Mouse (Mus musculus) right cerebral cortex, postnatal 4 days (tissue): ENCODE measurements around the gene Zfp467.

Experiments used
- DNase-seq: peaks from one replicate; pipeline ENCODE4 v3.0.0-alpha.2; 2022

Zfp467 gene

DNA sequence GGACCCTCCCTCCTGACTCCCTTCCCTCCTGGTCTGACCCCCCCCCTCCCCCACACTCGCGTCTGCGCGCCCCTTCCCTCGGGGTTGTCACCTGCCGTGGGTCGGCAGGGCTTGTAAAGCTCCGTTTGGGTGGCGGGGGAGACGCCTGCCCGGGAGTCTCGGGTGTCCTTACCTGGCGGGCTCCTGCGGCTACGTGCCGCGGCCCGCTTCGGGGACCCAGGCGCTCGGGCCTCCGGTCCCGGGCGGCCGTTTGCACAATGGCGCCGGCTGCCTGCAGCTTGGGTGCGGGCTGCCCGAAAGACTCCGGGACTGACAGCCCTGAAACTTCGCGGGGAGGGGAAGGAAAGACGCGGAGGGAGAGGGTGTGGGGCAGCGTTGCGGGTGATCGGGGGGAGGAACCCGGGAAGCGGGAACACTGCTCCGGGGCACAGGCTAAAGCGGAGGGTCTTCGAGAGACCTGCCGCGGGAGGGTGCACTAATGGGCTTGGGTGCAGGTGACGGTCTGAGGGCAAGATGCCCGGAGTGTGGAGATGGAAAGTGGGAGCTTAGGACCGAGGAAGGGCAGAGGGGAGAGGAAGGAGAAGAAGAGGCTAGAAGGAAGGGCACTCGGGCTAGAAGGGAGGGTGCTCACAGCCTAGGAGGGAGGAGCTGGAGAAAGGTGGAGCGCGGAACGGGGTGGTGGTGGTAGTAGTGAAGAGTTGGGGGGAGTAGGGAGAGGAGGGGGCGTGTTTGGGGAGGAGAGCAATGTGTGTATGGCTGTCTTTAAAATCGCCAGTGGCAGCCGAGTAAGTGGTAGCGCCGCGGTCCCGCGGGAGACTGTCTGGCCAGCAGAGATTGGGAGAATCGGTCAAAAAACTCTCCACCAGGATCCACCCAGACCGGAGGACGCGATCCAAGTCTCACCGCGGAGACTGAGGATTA is at the start of gene Zfp467:
Gene Zfp467, minus strand, starts transcription at position 645 of the 921 bp plus-strand sequence.
- DNase-seq = peak; percentile 51

DNA sequence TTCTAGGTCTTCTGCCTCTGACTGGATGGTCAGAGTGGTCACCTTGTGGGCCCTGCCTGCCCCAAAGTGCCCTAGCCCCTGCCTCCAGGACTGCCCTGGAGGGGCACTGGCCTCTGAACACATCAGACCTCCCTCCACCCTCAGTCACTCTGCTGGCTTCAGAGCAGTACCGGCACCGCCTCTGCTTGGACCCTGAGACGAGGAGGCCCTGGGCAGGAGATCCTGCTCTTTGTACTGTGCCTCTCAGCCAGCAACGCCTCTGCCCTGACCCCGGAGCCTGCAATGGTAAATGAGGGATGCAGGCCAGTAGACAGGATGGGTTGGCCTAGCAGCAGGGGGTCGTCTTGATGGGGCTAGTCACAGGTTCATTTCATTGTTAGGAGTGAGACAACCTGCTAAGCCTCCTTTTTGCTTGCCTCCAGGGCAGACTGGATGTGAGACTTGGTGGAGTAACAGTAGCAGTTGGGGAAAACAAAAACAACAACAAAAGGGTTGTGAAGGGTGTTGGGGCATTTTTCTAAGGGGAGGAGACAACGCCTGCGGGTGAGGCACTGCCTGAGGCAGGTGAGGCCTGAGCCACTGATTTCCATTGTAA is 47.6 kb upstream of the Zfp467 start:
- no peak for DNase-seq

DNA sequence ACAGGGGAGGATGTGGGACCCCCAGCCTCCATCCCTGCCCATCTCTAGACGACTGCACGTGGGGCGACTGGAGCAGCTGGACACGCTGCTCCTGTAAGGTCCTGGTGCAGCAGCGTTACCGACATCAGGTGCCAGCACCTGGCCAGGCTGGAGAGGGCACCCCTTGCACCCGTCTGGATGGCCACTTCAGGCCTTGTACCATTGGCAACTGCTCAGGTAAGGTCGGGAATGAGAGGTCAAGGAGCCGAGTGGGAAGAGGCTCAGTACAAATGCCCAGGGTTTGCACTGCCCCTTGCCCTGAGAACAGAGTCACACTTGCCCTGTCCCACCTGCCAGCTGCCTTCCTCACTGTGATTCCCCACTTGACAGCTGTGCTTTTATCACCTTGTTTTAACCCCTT is 45.7 kb upstream of the Zfp467 start:
- DNase-seq = no peak

DNA sequence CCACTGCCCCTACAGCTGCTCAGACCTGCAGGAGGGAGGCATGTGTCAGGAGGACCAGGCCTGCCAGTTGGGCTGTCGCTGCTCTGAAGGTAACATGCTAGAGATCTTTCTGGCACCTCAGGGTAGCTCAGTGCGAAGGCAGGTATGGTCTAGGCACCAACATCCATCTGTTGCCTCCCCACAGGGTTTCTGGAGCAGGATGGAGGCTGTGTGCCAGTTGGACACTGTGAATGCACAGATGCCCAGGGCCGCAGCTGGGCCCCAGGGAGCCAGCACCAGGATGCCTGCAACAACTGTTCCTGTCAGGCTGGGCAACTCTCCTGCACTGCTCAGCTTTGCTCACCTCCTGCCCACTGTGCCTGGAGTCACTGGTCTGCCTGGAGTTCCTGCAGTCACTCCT is 44.1 kb upstream of the Zfp467 start:
- DNase-seq = no peak

DNA sequence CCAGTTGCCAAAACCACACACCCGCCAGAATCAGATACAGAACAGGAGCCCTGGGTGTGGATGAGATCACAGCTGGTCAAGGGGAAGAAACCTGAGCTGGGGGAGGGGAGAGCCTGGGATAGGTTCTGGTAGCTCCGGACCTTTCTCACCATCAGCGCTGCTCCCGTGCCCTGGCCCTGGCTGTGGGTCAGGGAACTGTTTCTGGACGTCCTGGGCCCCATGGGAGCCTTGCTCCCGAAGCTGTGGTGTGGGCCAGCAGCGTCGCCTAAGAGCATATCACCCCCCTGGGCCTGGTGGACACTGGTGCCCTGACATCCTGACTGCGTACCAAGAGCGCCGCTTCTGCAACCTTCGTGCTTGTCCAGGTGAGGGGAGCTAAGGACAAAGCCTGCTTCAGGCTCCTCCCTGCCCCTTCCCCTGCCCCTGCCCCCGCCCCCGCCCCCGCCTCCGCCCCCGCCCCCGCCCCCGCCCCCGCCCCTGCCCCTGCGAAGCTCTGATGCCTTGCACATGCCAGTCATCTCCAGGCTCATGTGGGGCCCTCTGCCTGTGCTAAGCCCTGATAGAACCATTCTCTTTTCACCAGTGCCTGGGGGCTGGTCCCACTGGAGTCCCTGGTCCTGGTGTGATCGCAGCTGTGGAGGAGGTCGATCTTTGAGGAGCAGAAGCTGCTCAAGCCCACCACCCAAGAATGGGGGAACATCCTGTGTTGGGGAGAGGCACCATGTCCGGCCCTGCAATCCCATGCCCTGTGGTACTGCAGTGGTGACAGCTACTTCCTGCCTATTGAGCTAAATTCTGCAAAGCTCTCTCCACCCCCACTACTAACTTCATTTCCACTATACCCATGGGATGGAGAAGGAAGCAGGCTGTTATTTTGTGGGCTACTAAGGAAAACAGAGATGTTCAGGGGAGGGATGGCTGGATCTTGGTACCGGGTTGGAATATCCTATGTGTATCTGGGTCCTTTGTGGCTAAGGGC is 42.4 kb upstream of the Zfp467 start:
- DNase-seq = no peak

DNA sequence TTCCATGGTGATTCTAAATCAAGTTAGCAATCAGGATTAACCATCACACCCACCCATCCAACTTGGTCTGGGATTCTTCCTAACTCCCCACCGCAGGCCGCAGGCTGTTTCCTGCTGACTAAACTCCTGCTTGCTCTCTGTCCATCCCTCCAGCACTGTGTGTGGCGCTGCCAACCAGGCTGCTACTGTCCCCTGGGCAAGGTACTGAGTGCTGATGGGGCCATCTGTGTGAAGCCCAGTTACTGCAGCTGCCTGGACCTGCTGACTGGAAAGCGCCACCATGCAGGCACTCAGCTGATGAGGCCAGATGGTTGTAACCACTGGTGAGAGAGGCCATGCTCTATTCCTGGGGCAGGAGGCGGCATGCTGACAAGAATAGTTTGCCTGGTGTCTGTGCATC is 36.9 kb upstream of the Zfp467 start:
- DNase-seq = no peak

DNA sequence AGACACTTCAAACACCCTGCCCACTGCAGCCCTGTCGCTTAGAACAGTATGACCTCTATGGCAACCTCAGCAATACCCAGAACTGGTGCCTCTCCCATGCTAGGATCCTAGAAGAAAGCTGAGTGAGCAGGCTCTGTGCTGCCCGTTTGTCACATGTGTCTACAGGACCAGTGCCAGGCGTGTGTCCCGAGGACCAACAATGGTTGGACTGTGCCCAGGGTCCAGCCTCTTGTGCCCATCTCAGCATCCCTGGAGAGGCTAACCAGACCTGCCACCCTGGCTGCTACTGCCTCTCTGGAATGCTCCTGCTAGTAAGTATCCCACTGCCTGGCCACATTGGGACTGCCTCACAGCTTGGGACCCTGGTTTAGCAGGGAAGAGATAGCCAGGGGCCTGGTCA is 32.8 kb upstream of the Zfp467 start:
- no peak for DNase-seq

DNA sequence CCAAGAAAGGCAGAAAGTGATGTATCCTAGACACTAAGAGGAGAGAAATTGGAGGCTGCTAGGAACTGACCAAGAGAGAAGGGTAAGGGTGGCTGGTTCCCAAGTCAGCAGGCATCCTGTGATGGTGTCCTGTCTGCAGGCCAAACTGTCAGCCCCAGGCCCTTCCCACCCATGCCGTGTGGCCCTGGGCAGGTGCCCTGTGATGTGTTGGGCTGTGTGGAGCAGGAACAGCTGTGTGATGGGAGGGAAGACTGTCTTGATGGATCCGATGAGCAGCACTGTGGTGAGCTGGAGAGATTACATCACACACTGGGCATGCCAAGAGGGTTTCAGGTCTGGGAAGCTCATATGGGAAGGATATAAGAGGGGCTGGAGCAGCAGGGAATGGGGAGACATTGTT is 25.1 kb upstream of the Zfp467 start:
- DNase-seq = no peak

DNA sequence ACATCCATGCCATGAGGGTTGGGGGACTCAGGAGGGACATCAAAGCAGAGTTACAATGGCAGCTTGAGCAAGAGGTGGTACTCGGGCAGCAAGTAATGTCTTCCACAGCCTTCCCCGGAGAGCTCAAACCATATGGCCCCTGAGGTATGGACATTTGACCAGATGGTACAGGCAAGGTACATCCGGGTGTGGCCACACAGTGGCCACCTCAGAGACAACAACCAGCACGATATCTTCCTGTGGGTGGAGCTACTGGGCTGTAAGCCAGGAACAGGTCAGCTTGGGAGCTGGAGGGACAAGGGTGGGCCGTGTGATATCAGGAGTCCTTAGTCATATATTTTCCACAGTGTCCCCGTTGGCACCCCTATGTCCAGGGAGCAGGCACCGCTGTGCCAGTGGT is 21.9 kb upstream of the Zfp467 start:
- DNase-seq = no peak

DNA sequence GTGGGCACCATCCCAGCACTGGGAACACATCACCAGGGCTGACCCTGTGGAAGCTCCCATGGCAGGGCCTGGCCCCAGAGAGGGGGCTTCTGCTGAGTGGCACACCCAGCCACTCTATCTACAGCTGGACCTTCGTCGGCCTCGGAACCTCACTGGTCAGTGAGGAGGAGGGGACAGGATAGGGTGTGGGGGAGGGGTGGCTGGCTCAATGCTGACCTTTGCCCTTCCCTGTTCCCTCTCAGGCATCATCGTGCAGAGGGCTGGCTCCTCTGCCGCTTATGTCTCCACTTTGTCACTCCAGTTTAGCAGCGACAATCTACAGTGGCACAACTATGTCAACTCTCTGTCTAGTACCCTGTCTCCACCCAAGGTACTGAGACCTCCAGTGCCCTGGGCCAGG is 21.1 kb upstream of the Zfp467 start:
- no peak for DNase-seq

DNA sequence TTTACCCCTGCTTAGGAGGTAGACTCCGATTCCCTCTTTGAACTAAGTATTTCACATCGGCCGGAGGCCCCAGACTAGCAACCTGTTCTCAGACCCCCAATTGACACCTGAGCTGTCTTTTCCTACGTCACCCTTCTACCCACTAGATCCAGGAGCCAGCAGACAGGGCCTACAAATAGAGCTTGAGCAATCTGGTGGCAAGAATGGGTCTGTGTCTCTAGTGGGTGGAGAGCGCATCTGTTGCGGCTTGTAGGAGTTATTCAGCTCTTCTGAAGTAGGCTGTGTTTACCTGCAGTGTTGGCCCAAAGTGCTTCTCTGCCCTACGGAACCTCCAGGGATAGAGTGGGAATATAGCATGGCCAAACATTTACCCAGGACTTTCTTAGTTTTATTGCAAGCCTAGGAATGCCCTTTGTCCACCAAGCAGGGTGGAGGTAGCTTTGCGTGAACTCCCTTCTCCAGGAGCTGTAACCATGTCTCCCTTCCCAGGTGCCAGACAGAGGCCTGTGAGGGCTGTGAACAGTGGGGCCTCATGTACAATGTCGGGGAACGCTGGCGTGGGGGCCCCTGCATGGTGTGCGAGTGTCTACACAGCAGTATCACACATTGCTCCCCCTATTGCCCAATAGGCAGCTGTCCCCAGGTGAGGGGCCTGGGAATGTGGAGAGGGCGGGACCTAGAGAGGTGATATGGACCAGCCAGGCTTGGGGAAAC is 19.5 kb upstream of the Zfp467 start:
- no peak for DNase-seq

DNA sequence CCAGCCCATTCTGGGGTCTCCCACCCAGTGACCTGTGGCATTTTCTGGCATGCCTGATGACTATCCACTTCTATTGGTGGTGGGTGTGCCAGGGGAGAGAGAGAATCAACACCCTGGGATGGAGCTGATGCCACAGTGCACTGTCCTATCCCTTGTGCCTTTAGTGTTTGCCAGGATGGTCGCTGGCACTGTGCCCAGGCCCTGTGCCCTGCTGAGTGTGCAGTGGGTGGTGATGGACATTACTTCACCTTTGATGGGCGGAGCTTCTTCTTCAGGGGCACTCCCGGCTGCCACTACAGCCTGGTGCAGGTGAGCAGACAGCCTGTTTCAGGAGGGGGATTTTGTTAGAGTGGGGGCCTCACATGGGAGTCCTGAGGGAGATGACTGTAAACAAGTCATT is 7.1 kb upstream of the Zfp467 start:
- no peak for DNase-seq

DNA sequence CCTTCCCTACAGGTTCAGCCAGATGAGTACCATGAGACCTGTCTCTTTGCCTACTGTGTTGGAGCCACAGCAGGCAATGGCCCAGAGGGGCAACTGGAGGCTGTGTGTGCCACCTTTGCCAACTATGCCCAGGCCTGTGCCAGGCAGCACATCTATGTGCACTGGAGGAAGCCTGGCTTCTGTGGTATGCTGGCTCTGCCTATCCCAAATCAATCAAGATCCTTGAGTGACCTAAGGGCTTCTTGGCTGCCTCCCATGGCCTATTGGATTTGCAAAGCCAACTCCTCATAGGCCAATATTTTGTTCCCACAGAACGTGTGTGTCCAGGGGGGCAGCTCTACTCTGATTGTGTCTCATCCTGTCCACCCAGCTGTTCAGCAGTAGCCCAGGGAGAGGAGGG is 6.5 kb upstream of the Zfp467 start:
- no peak for DNase-seq

DNA sequence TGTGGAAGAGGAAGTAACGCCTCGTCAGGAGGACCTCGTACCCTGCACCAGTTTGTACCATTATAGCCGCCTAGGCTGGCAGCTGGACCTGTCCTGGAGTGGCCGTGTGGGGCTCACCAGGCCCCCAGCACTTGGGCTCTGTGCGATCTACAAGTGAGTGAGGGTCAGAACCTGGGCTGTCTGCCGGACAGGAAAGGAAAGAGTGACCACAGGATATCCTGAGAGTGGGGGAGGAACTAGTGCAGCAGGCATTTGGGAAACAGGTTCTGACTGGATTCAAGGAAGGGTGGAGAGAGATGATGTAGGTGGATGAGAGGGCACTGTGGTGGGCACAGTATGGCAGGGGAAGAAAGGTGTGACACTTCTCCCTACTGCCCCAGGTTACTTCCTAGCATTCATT is 2.9 kb upstream of the Zfp467 start:
- no peak for DNase-seq

DNA sequence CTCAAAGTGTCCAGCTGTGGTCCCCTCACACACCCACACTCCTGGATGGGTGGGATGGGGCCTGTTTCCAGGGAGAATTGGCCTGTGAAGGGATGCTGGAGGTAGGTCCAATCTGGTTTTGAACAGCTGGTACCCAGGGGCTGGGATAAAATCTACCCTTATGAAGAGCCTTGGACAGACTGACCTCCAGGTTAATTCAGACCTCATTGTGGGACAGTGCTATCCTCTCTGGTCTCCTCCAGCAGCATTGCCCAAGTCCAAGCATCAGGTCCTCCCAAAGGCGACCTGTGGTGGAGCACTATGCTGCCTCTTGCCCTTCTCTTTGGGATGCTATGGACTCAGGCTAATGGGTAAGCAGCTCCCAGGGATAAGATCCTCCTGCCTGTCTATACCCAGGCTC is 2.3 kb upstream of the Zfp467 start, which contains the start of gene Sspo:
Gene Sspo, plus strand, starts transcription at position 301 of the 400 bp plus-strand sequence.
- no peak for DNase-seq

DNA sequence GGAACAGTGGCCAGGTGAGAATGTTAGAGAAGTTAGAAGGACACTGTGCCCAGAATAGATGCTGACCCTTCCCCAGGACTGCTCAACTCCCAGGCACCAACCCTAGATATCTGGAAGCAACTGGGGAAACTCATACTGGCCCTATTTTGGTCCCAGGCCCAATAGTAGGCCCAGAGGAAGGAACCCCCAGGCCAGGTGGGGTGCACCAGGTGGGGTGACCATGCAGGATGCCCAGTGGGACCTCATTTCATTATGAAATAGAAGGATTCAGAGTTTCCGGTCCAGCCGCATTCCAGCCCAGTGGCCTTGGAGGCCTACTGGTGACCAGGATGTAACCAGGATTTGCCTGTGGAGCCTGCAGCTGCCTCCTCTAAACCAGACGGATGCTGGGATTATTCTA is 1.3 kb upstream of the Zfp467 start:
- no peak for DNase-seq

DNA sequence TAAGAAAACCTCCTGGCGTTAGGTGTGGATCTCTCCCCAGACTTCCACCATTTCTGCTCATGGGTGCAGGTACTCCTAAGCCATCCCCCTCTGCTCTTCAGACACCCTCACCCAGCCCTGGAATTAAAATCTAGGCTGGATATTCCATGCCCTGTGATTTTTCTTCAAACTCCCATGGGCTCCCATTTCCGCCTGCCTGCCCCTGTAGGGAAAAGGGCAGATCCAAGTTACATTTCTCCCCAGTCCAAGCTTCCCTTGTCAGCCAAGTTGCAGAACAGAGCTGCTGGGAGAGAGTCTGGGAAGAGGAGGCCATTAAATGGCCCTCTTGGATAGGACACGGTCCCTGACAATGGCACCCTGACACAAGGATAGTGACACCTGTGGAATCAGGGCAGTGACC is 631 bp upstream of the Zfp467 start:
- DNase-seq = no peak

DNA sequence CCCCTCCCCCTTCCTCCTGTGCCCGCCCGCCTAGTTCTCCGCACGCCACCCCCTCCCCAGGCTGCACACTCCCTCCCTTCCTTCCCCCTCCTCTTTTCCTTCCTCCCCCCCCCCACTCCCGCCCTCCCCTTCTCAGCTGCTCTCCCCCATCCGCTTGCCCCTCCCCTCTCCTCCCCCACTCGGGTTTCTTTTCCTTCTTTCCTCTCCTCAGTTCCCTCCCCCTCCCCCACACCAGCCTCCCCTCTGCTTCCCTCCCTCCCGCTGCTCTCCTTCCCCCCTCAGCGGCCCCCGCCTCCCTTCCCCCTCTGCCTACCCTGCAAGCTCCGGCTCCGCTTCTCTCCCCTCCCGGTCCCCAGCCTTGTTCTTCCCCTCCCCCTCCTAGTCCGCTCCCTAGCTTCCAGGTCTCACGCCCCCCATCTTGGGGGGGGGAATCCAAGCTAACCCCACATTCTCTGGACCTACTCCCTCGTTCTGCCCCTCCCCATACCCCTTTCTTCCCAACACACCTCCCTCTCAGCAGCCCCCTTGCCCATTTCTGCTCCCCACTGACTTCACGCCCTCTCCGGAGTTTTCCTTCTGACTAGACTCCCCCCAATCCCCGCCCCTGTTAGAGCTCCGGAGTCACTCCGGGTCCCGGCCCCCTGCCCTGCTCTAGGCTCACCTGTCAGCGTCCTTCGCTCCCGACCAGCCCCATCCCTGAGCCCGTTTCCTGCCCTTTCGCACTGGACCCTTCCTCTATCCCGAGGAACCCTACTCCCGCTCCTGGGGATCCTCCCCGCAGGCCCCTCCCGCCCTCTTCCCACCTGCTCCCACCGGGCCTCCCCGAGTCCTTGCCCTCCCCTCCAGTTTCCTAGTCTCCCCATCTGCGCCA is 1.1 kb downstream of the Zfp467 start:
- DNase-seq = peak; percentile 97

DNA sequence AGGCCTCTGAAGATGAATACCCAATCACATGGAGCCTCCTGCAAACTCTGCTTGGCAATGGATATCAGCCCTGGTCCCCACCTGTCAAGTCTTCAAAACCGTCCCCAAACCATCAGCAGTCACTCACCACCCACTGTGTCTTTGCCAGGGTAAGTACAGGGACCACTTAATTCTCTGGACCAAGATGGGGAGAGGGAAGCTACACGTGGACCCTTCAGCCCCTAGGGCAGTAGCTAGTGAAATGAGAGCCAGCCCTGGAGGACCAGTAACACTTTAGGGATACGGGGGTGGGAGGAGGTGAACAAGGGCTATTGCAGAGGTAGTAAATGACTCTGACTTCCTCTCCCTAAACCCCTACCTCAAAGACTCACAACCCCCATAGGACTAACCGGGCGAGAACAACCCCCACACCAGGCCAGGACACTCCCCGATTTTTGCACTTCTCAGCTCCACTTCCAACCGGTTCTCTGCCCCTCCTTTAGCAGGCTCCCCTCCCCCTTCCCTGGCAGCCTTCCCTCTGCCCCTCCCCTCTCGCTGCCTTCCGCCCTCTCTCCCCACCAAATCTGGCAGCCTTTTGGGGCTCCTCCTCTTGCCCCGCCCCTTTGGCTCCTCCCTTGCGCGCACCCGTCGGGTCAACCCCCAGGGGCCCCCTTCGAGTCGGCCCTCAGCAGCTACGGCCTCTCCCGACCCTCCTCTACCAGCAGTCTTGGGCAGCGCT is 1.9 kb downstream of the Zfp467 start:
- DNase-seq = peak; percentile 90

DNA sequence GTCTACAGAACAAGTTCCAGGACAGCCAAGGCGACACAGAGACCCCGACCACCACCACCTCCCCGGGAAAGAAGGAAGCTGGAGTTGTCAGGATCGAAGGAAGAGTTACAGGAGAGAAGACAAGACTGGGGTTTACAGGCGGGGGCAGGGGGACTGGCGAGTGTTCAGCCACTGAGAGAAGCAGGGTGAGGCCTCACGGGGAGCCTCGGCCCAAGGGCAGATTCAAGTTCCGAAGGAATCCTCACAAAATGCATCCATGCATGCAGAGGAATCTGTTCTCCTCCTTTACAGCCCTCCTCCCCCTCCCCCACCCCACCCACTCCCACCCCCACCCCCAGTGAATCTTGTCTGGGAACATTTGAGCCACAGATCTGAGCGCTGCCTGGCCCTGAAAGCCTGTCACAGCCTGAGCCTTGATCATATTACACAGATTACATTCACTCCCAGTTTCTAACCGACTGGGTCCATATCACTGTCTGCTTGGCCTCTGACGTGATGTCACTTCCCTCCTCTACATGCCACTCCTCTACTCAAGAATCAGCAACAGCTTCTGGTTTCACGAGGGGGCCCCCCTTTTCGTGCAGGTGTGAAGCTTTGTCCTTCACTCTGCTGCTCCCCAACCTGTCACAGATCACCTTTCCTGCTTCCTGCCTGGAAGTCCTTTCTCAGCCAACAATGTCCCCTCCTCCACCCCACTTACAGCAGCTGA is 5.2 kb downstream of the Zfp467 start:
- DNase-seq = no peak
